Mouse (Mus musculus) E14TG2a.4 (cell line): ENCODE data around the gene Plcg2.

Source experiments
- H3K27me3 ChIP-seq: 2 replicates; pipeline ENCODE4 v1.6.1; 2014; ENCODE audit warnings: low read length, control low read depth; ENCODE audit not compliant: insufficient read depth
- H3K36me3 ChIP-seq: 2 replicates; pipeline ENCODE4 v1.6.1; 2014; ENCODE audit warnings: low read length, control low read depth; ENCODE audit not compliant: insufficient read depth
- H3K4me1 ChIP-seq: replicated peaks from 2 replicates; pipeline ENCODE4 v1.6.1; 2014; ENCODE audit warnings: low read depth, low read length, control low read depth
- H3K4me3 ChIP-seq: replicated peaks from 2 replicates; pipeline ENCODE4 v1.5.1; 2014; ENCODE audit warnings: mild to moderate bottlenecking, low read length
- H3K9me3 ChIP-seq: 2 replicates; pipeline ENCODE4 v1.6.1; 2014; ENCODE audit warnings: low read length, control low read depth
- CTCF ChIP-seq: conservative IDR thresholded peaks from 2 replicates; pipeline ENCODE4 v1.5.1; 2014; ENCODE audit warnings: low read length
- NANOG ChIP-seq: IDR thresholded peaks from 2 replicates; pipeline ENCODE4 v1.6.1; 2014; ENCODE audit warnings: borderline replicate concordance, low read length, mixed read lengths
- POU5F1 ChIP-seq: IDR thresholded peaks from 2 replicates; pipeline ENCODE4 v1.6.1; 2014; ENCODE audit warnings: low read length, borderline replicate concordance

Gene Plcg2

GRCm38 (mm10) chr8:117494874-117495273 is 3.2 kb upstream of the Plcg2 start:
- no peak for TF ChIP-seq CTCF
- no peak for TF ChIP-seq POU5F1
- no peak for TF ChIP-seq NANOG
- Histone ChIP-seq H3K4me1 (peaks cover 51% of the 10 kb centered on the region), H3K9me3 (no peaks in the 10 kb centered on the region), H3K36me3 (no peaks in the 10 kb centered on the region), H3K4me3 (no peak overlapping the region), H3K27me3 (peaks cover 63% of the 10 kb centered on the region)

DNA sequence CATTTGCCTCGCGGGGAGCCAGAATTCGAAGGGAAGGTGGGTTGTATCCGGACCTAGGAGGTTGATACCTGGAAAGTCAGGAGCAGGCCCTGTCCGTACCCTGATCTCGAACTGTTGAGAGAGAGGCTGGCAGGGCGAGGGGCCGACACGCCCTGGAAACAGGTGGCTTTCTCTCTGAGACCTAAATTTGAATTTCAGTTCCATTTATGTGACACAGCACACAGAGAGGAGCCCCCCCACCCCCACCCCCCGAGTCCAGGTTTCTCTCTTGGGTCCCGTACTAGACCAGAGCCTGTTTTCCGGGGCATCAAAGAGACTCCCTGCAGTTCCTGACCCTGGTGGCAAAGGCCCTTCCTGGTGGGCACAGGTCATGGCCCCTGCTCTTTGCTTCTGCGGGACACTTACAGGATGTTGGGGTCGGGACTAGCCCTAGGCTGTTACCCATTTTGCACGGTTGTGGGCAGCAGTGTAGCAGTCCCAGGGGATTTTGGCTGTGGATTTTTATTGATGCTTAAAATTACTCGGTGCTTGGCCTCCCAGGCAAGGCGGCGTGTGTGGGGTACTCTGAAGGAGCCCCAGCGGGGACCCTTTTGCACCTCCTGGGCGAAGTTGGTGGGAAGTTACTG is 937 bp downstream of the Plcg2 start:
- H3K36me3 ChIP-seq = no peaks in the 10 kb centered on the region
- no peak for TF ChIP-seq NANOG
- TF ChIP-seq CTCF = no peak
- TF ChIP-seq POU5F1 = no peak
- H3K4me3 ChIP-seq = peak overlapping the region; percentile 92
- peaks cover 63% of the 10 kb centered on the region for H3K4me1 ChIP-seq
- H3K27me3 ChIP-seq = peaks cover 70% of the 10 kb centered on the region
- no peaks in the 10 kb centered on the region for H3K9me3 ChIP-seq

DNA sequence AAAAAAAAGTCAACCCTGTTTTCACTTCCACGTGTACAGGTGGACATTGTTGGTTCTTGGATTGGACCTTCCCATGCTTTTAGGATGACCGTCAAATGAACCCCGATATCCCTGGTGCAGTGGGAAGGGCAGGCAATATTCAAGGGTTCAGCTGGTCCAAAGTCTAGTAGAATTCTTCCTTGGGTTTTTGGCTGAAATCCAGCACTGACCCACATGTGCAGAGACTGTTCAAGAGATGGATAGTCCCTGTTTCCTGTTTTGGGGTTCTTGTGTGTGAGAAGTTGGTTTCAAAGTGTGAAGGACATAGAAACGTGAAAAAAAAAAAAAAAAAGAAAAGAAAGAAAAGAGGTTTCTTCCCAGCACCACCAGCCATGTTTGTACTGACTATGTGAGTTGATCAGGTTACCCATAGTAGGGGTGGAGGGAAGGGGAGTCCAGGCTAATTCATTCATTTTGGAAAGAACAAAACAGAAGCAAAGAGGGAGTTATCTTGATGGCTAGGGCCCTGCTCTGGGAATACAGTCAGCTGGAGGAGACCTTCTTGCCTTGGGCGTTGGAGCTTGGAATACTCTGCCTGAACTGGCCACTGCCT is 2.2 kb downstream of the Plcg2 start:
- Histone ChIP-seq H3K9me3 (no peaks in the 10 kb centered on the region), H3K36me3 (no peaks in the 10 kb centered on the region), H3K4me3 (no peak overlapping the region), H3K4me1 (peaks cover 63% of the 10 kb centered on the region), H3K27me3 (peaks cover 74% of the 10 kb centered on the region)
- TF ChIP-seq CTCF (no peak), POU5F1 (no peak), NANOG (no peak)

GRCm38 (mm10) chr8:117501323-117501722 is 3.2 kb downstream of the Plcg2 start:
- H3K36me3 ChIP-seq = no peaks in the 10 kb centered on the region
- TF ChIP-seq CTCF (no peak), POU5F1 (no peak), NANOG (no peak)
- H3K4me3 ChIP-seq = no peak overlapping the region
- H3K4me1 ChIP-seq = peaks cover 63% of the 10 kb centered on the region
- H3K27me3 ChIP-seq = peaks cover 73% of the 10 kb centered on the region
- no peaks in the 10 kb centered on the region for H3K9me3 ChIP-seq

DNA sequence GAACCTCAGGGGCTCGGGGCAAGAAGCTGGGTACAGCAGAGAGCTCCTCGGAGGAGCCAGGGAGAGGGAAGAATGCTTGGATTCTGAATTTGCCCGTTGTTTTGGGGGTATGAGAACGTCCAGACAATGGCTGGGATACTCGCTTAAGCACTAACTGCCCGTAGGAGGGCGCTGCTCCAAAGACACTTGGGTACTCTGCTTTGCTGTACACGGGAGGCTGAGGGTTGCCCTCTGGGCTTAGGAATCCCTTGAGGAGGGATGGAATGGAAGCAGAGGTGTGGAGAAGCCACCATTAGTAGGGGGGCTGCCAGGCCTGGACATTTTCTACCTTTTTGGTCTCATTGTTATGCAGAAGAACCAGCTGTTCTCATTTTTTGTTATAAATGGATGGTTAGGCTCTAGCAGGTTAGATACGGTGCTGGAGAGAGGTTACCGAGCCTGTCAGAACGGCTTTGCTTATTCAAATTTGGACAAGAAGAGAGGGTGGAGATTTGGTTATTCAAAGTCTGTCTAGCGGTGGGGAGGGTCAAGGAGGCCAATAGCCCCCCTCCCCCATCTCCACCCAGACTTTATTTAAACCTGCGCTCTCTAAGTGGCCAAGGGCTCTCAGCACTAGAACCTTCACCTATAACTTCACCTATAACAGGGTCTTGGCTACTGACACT is 5.4 kb downstream of the Plcg2 start:
- Histone ChIP-seq H3K27me3 (peaks cover 57% of the 10 kb centered on the region), H3K4me3 (peak overlapping the region; percentile 41), H3K9me3 (no peaks in the 10 kb centered on the region), H3K36me3 (no peaks in the 10 kb centered on the region), H3K4me1 (peaks cover 59% of the 10 kb centered on the region)
- peak; percentile 95 for TF ChIP-seq POU5F1
- no peak for TF ChIP-seq NANOG
- peak; percentile 36 for TF ChIP-seq CTCF

DNA sequence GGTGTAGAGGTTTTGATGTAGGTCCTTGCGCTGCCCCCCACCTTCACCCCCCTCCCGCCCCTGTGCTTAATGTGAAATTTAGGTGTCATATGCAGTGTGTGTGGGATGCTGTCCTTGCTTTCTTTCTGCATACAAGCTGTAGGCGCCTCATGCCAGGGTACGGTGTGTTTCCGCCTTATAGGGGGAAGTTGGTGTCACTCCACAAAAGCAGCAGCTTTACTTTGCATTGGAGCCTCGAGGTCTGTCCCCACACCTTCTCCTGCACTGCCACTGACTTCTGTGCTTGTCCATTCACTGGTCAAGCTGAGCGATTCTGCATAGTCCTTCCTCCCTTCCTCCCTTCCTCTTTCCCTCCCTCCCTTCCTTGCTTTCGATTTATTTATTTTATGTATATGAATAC is 9.6 kb downstream of the Plcg2 start:
- TF ChIP-seq POU5F1 = no peak
- no peak for TF ChIP-seq CTCF
- TF ChIP-seq NANOG = no peak
- H3K9me3 ChIP-seq = no peaks in the 10 kb centered on the region
- peaks cover 3% of the 10 kb centered on the region; the same call in 1 of the 2 replicates for H3K36me3 ChIP-seq
- peaks cover 30% of the 10 kb centered on the region for H3K27me3 ChIP-seq
- H3K4me3 ChIP-seq = no peak overlapping the region
- H3K4me1 ChIP-seq = peaks cover 36% of the 10 kb centered on the region

- Histone ChIP-seq H3K4me1 (peaks cover 26% of the 10 kb centered on the region), H3K27me3 (no peaks in the 10 kb centered on the region; the same call in 1 of the 2 replicates), H3K36me3 (no peaks in the 10 kb centered on the region), H3K4me3 (no peak overlapping the region), H3K9me3 (no peaks in the 10 kb centered on the region)
- TF ChIP-seq POU5F1 (no peak), NANOG (no peak), CTCF (no peak)
Observed at GRCm38 (mm10) chr8:117516876-117517565, 18.9 kb downstream of the Plcg2 start.

- no peaks in the 10 kb centered on the region for H3K36me3 ChIP-seq
- H3K27me3 ChIP-seq = no peaks in the 10 kb centered on the region
- H3K9me3 ChIP-seq = no peaks in the 10 kb centered on the region
- no peak overlapping the region for H3K4me3 ChIP-seq
- H3K4me1 ChIP-seq = peaks cover 20% of the 10 kb centered on the region
- no peak for TF ChIP-seq CTCF
- TF ChIP-seq POU5F1 = no peak
- no peak for TF ChIP-seq NANOG
Observed at GRCm38 (mm10) chr8:117517861-117518260, 19.8 kb downstream of the Plcg2 start.
